Mouse (Mus musculus): ENCODE data around the gene Rbmxl2. TPM values are rescaled to one million over a fixed set of nuclear protein-coding genes. Genes with fewer than 3 reads are reported as not detected.

The Rbmxl2 gene
- polyA plus RNA-seq, 1 experiment from 2014 or later, result not detected

- no peak for DNase-seq (ENCODE audit: low read depth, low spot score)
- POLR2A ChIA-PET, result no interaction called here
- ATAC-seq, result no peak
- in situ Hi-C loops (cut with MboI; ENCODE audit: low pct_unique_long_range_greater_than_20kb), result no loop called here
- H3K27me3 ChIP-seq, result no peaks in the 10 kb centered on the region
- CTCF ChIA-PET, result interaction anchor here (1.0 kb wide), 1 partner anchor 9 kb away, joined by 3 read pairs; no protein-coding TSS in a partner anchor
- no peak for TF ChIP-seq CTCF (IDR thresholded peaks at IDR 0.05)
Observed at GRCm38 (mm10) chr7:107250211-107250985, 41.2 kb downstream of the Rbmxl2 start.

- peaks cover 5% of the 10 kb centered on the region for H3K27me3 ChIP-seq
- TF ChIP-seq CTCF (IDR thresholded peaks at IDR 0.05), result no peak
- DNase-seq (ENCODE audit: low read depth, low spot score) (no peak), ATAC-seq (no peak)
- POLR2A ChIA-PET, result no interaction called here
- in situ Hi-C loops (cut with MboI; ENCODE audit: low pct_unique_long_range_greater_than_20kb), result no loop called here
- CTCF ChIA-PET, result no interaction called here
Observed at GRCm38 (mm10) chr7:107253355-107253754, 44.1 kb downstream of the Rbmxl2 start.

GRCm38 (mm10) chr7:107259936-107260335 is 50.7 kb downstream of the Rbmxl2 start:
- no peak for ATAC-seq
- TF ChIP-seq CTCF (IDR thresholded peaks at IDR 0.05), result no peak
- peaks cover 8% of the 10 kb centered on the region for H3K27me3 ChIP-seq
- POLR2A ChIA-PET, result no interaction called here
- in situ Hi-C loops (cut with MboI; ENCODE audit: low pct_unique_long_range_greater_than_20kb), result no loop called here
- no peak for DNase-seq (ENCODE audit: low read depth, low spot score)
- CTCF ChIA-PET, result interaction anchor here (0.9 kb wide), 1 partner anchor 10 kb away, joined by 3 read pairs; no protein-coding TSS in a partner anchor

Other genes starting within 250 kb of the Rbmxl2 start
- gene Olfr6, start 245.5 kb upstream of the Rbmxl2 start, polyA plus RNA-seq (2021), result not detected
- not detected for gene Olfr711, start 234.0 kb upstream of the Rbmxl2 start, polyA plus RNA-seq (2021)
- not detected for gene Olfr2, start 203.4 kb upstream of the Rbmxl2 start, polyA plus RNA-seq (2021)
- not detected for gene Olfr713, start 178.3 kb upstream of the Rbmxl2 start, polyA plus RNA-seq (2021)
- not detected for gene Olfr714, start 138.5 kb upstream of the Rbmxl2 start, polyA plus RNA-seq (2021)
- gene Olfr17, start 116.2 kb upstream of the Rbmxl2 start, polyA plus RNA-seq (2021), result not detected
- gene Olfr715b, start 99.1 kb upstream of the Rbmxl2 start, polyA plus RNA-seq (2021), result not detected
- not detected for gene Olfr715, start 78.4 kb upstream of the Rbmxl2 start, polyA plus RNA-seq (2021)
- not detected for gene Olfr716, start 71.1 kb upstream of the Rbmxl2 start, polyA plus RNA-seq (2021)
- gene Nlrp14, start 42.5 kb upstream of the Rbmxl2 start, polyA plus RNA-seq (2021), result not detected
- gene Syt9, start 161.3 kb downstream of the Rbmxl2 start, polyA plus RNA-seq (2021), result not detected